Mouse (Mus musculus) hindbrain, embryonic 14.5 days (tissue): ENCODE data around the gene Grm8. TPM values are rescaled to one million over a fixed set of nuclear protein-coding genes. Genes with fewer than 3 reads are reported as not detected.

ENCODE experiments used
- ATAC-seq: fragments of 200-750 bp; cut with Nextera tagmentation; 2 replicates; pipeline ENCODE4 v1.8.0; 2017; ENCODE audit warnings: moderate number of reproducible peaks, mild to moderate bottlenecking, moderate TSS enrichment, moderate library complexity; ENCODE audit not compliant: low FRiP score
- DNase-seq: peaks from one replicate; pipeline ENCODE4 v3.0.0-alpha.2; 2015; ENCODE audit warnings: low spot score
- H3K27ac ChIP-seq: fragments of 300-500 bp; sonication (generic); 2 replicates; pipeline ENCODE4 v1.5.1; 2014; ENCODE audit warnings: mild to moderate bottlenecking, moderate library complexity
- H3K27me3 ChIP-seq: fragments of 300-500 bp; sonication (generic); 2 replicates; pipeline ENCODE4 v1.6.1; 2014; ENCODE audit warnings: mild to moderate bottlenecking, low read length, mixed read lengths; ENCODE audit not compliant: control insufficient read depth, insufficient read depth
- H3K36me3 ChIP-seq: fragments of 300-500 bp; sonication (generic); replicated peaks from 2 replicates; pipeline ENCODE4 v1.6.1; 2014; ENCODE audit not compliant: control insufficient read depth, insufficient read depth
- H3K4me1 ChIP-seq: fragments of 300-500 bp; sonication (generic); replicated peaks from 2 replicates; pipeline ENCODE4 v1.6.1; 2014; ENCODE audit warnings: antibody characterized with exemption, low read length, mixed read lengths; ENCODE audit not compliant: control insufficient read depth, insufficient read depth
- H3K4me2 ChIP-seq: fragments of 300-500 bp; sonication (generic); replicated peaks from 2 replicates; pipeline ENCODE4 v1.6.1; 2014; ENCODE audit warnings: mild to moderate bottlenecking, moderate library complexity
- H3K4me3 ChIP-seq: fragments of 300-500 bp; sonication (generic); replicated peaks from 2 replicates; pipeline ENCODE4 v1.5.1; 2014; ENCODE audit warnings: mild to moderate bottlenecking, low read length
- H3K9ac ChIP-seq: fragments of 300-500 bp; sonication (generic); 2 replicates; pipeline ENCODE4 v1.6.1; 2014
- H3K9me3 ChIP-seq: fragments of 300-500 bp; sonication (generic); 2 replicates; pipeline ENCODE4 v1.6.1; 2016; ENCODE audit warnings: low read length; ENCODE audit not compliant: control insufficient read depth
- WGBS: fragments of 180-500 bp; shearing (Covaris S2); extraction: QIAGEN DNeasy Blood & Tissue Kit; methylation state at CpG from one replicate; pipeline ENCODE4 v1.1.7; 2014; 5-methylcytosine and 5-hydroxymethylcytosine counted together
- polyA plus RNA-seq: library from polyadenylated mRNA; unstranded; fragments of >200 nt; fragmentation: Nextera tagmentation; extraction: Ambion mirVana; gene quantifications from 2 replicates; pipeline ENCODE4 v1.2.1, GENCODE M21; 2014

Gene Grm8
- polyA plus RNA-seq, 1 experiment from 2014 or later, result 11.8 TPM

DNA sequence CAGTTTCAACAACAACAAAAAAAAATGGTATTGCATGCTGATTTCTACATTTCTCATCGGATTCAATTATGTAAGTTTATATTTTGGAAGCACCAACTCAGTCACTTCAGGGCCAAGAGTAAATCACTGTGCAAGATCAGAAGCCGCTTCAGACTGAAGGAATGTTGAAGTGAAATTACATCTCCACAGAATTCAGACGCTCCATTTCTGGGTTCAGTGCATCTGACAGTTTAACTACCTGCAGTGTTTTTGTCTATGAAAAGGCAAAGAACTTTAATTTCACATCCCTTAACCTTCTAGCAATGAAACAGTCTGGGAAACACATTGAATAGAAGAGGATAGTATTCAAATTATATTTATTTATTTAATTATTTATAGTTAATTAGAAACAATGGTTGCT, 59.4 kb downstream of the Grm8 start:
- H3K9ac ChIP-seq, result no peak overlapping the region
- H3K4me2 ChIP-seq, result no peak overlapping the region
- no peaks in the 10 kb centered on the region for H3K9me3 ChIP-seq
- no peak overlapping the region for H3K27ac ChIP-seq
- ATAC-seq (no peak), DNase-seq (no peak)
- H3K4me1 ChIP-seq, result no peaks in the 10 kb centered on the region
- no peaks in the 10 kb centered on the region for H3K36me3 ChIP-seq
- H3K27me3 ChIP-seq, result no peaks in the 10 kb centered on the region
- no peak overlapping the region for H3K4me3 ChIP-seq
- 79% methylated on average over 3 of the region's 3 CpGs for WGBS

DNA sequence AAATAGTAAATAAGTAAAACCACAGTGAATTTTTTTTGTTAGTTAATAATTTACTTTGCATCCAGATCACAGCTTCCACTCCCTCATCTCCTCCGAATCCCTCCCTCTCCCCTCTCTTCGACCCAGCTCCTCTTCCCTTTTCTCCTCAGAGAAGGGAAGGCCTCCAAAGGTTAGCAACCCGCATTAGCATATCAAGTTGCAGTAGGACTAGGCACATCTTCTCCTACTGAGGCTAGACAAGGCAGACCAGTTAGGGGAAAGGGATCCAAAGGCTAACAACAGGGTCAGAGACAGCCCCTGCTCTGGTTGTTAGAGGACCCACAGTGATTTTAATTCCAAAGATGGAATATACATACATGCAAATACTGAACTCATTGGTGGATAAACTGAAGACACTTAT, 60.5 kb downstream of the Grm8 start:
- Histone ChIP-seq H3K4me2 (no peak overlapping the region), H3K27ac (no peak overlapping the region), H3K27me3 (no peaks in the 10 kb centered on the region), H3K36me3 (no peaks in the 10 kb centered on the region), H3K4me1 (no peaks in the 10 kb centered on the region), H3K9ac (no peak overlapping the region), H3K9me3 (no peaks in the 10 kb centered on the region), H3K4me3 (no peak overlapping the region)
- WGBS, result 32% methylated on average over 3 of the region's 3 CpGs
- no peak for DNase-seq
- no peak for ATAC-seq

DNA sequence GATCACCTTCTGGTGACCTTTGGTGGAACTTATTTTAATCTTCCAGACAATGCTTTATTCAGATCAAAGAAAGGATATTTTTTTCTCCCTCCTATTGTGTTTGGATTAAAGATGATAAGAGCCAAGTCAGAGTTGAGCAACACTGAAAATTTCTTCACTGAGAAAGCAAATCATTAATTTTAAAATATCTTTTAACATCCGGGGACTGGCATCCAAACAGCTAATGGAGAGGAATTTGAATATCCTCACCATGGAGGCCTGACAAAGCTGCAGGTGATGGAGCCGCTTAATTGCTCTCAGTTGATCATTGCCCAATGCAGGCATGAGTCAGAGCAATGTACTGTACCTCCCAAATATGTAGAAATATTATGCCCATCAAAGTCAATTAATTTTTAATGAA, 83.0 kb downstream of the Grm8 start:
- H3K4me1 ChIP-seq, result no peaks in the 10 kb centered on the region
- no peaks in the 10 kb centered on the region for H3K36me3 ChIP-seq
- no peaks in the 10 kb centered on the region for H3K9me3 ChIP-seq
- H3K27me3 ChIP-seq, result no peaks in the 10 kb centered on the region
- no peak overlapping the region for H3K9ac ChIP-seq
- no peak overlapping the region for H3K4me2 ChIP-seq
- DNase-seq, result no peak
- WGBS, result 71% methylated on average over 2 of the region's 2 CpGs
- no peak for ATAC-seq
- no peak overlapping the region for H3K4me3 ChIP-seq
- H3K27ac ChIP-seq, result no peak overlapping the region

DNA sequence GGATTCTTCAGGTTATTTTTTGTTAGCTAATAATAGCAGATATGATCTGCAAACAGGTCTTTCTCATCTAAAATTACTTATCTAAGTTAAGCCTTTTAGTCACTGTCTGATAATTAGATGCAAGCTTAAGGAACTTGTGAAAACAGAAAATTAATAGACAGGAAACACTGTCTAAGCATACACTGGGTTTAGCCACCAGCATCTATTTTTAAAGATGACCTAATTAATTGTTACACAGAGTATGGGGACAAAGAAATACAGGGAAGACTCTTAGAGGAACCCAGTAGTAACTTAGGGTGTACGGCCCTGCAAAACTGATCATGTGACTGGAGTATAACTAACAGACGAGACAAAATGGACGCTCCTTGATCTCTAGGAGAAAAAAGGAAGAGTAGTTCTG, 92.6 kb downstream of the Grm8 start:
- H3K4me3 ChIP-seq, result no peak overlapping the region
- no peaks in the 10 kb centered on the region for H3K9me3 ChIP-seq

DNA sequence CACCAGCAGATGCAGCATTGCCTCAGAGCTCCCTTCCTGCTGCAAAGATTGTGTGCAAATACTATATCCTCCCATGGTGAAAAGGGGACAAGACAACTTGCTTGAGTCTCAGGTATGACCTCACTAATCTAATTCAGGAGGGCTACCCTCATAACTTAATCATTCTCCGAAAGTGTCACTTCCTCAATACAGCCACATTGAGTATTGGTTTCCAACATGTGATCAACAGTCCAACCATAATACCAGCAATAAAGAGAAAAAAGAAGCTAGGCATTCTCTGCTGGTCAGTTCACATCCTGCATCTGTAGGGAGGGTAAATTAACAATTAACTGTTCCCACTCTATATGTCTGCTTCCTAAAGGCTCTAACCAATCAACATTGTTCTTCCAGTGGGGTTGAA, 94.2 kb downstream of the Grm8 start:
- WGBS, result 91% methylated on average over 1 of the region's 1 CpGs

More for the DNA sequence above, 92.6 kb downstream of the Grm8 start:
- Histone ChIP-seq H3K4me2 (no peak overlapping the region), H3K9ac (no peak overlapping the region), H3K36me3 (no peaks in the 10 kb centered on the region), H3K4me1 (no peaks in the 10 kb centered on the region), H3K27me3 (no peaks in the 10 kb centered on the region), H3K27ac (no peak overlapping the region)
- DNase-seq, result no peak
- 90% methylated on average over 3 of the region's 3 CpGs for WGBS
- no peak for ATAC-seq

DNA sequence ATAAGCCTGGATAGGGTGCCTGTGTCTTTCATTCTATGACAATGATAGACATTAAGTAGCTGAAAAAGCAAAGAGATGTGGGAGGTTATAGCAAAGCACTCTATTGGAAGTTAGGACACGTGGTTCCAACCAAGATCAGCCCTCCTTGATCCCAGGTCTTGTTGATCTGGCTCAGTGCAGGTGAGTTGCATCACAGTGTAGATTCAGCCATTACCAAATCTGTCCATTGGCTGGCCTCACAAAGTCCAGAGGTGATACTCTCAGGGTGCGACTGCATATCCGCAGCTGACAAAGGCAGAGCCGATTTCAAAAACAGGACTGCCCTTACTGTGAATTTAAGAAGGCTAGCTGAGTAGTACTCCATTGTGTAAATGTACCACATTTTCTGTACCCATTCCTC, 103.0 kb downstream of the Grm8 start:
- Histone ChIP-seq H3K9me3 (no peaks in the 10 kb centered on the region), H3K4me1 (no peaks in the 10 kb centered on the region), H3K36me3 (no peaks in the 10 kb centered on the region), H3K4me2 (no peak overlapping the region), H3K27ac (no peak overlapping the region), H3K9ac (no peak overlapping the region), H3K27me3 (no peaks in the 10 kb centered on the region), H3K4me3 (no peak overlapping the region)
- ATAC-seq, result no peak
- DNase-seq, result no peak
- WGBS, result 96% methylated on average over 4 of the region's 4 CpGs

More for the DNA sequence above, 94.2 kb downstream of the Grm8 start:
- H3K4me2 ChIP-seq, result no peak overlapping the region
- no peaks in the 10 kb centered on the region for H3K36me3 ChIP-seq
- no peak overlapping the region for H3K27ac ChIP-seq
- DNase-seq (no peak), ATAC-seq (no peak)
- no peak overlapping the region for H3K4me3 ChIP-seq
- H3K9ac ChIP-seq, result no peak overlapping the region
- no peaks in the 10 kb centered on the region for H3K9me3 ChIP-seq
- H3K4me1 ChIP-seq, result no peaks in the 10 kb centered on the region
- H3K27me3 ChIP-seq, result no peaks in the 10 kb centered on the region

DNA sequence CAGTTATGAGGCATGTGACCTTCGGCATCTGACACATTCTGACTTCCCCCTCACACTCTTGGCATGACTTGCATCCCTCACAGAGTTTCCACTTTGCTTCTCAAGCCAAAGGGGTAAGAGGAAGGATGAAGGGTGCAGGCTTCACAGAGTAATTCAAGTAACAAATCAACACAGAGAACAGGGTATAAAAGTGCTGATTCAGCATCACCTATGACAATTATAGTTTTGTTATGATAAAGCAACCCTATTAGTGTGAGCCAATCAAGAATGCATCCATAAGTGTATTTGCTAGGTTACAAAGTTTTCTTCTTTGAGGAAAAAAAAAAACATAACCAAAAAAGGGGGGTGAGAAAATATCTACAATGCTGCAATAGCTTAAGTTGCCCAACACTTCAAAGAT, 117.3 kb downstream of the Grm8 start:
- H3K9ac ChIP-seq, result no peak overlapping the region
- DNase-seq (no peak), ATAC-seq (no peak)
- WGBS, result 77% methylated on average over 1 of the region's 1 CpGs
- H3K4me3 ChIP-seq, result no peak overlapping the region
- H3K4me2 ChIP-seq, result no peak overlapping the region
- H3K27me3 ChIP-seq, result no peaks in the 10 kb centered on the region
- no peaks in the 10 kb centered on the region for H3K9me3 ChIP-seq
- no peak overlapping the region for H3K27ac ChIP-seq
- H3K36me3 ChIP-seq, result no peaks in the 10 kb centered on the region
- no peaks in the 10 kb centered on the region for H3K4me1 ChIP-seq

DNA sequence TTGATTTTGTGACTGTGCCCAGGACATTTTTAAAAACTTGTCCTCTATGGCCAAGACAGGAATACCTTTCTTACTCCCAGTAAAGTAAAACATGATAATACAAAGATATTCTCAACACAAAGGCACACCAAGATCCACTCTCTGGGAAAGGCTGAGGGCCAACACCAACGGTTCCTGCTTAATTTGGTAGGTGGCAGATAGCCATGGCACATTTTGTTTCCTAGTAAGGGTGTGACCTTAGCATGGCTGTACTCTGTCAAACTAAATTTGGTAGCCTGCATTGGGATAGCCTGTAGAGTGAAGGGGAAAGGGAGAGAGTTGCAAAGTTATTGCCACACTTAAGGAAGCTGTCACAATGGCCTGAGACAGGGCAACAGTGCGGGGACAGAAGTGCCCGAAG, 128.0 kb downstream of the Grm8 start:
- Histone ChIP-seq H3K4me2 (no peak overlapping the region), H3K9ac (no peak overlapping the region), H3K36me3 (no peaks in the 10 kb centered on the region), H3K27ac (no peak overlapping the region), H3K27me3 (no peaks in the 10 kb centered on the region), H3K4me3 (no peak overlapping the region), H3K9me3 (no peaks in the 10 kb centered on the region), H3K4me1 (no peaks in the 10 kb centered on the region)
- DNase-seq (no peak), ATAC-seq (no peak)
- WGBS, result 92% methylated on average over 3 of the region's 3 CpGs

DNA sequence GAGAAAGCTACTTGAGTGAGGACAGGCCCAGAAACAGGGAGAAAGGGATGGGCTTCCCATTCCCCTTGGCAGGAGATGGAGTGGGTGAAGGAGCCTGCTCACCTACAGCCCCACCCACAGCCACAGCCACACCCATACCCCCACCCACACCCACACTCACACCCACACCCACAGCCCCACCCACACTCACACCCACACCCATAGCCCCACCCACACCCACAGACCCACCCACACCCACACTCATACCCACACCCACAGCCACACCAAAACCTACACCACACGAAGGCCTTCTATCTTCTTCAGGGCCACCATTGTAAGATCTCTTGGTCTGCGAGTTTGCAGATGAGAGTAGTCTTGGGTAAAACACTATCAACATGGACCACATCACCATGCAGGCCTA, 137.7 kb downstream of the Grm8 start:
- H3K4me1 ChIP-seq, result no peaks in the 10 kb centered on the region
- no peaks in the 10 kb centered on the region for H3K36me3 ChIP-seq
- H3K27me3 ChIP-seq, result no peaks in the 10 kb centered on the region
- no peak overlapping the region for H3K9ac ChIP-seq
- no peak overlapping the region for H3K27ac ChIP-seq
- 96% methylated on average over 2 of the region's 2 CpGs for WGBS
- DNase-seq (no peak), ATAC-seq (no peak)
- no peak overlapping the region for H3K4me2 ChIP-seq
- no peaks in the 10 kb centered on the region for H3K9me3 ChIP-seq
- H3K4me3 ChIP-seq, result no peak overlapping the region

DNA sequence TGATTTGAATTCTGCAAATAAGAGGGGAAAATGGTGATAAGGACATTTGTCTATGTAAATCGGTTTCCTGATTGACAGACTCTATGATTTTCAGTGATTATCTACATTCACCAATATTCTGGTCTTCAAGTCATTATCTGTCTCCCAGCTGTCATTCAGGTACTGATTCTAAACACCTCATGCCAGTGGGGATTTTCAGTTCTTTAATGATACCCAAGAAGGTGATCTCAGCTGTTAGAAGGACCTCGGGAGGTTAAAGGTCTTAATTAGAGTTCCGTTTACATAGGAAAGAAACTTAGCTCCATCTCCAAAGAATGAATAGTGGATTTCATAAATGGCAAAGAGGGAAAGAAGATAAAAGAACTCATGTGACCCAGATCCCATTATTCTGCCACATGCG, 143.7 kb downstream of the Grm8 start:
- no peaks in the 10 kb centered on the region for H3K36me3 ChIP-seq
- no peaks in the 10 kb centered on the region for H3K9me3 ChIP-seq
- DNase-seq (no peak), ATAC-seq (no peak)
- no peaks in the 10 kb centered on the region for H3K4me1 ChIP-seq
- no peak overlapping the region for H3K4me2 ChIP-seq
- 79% methylated on average over 4 of the region's 4 CpGs for WGBS
- no peaks in the 10 kb centered on the region for H3K27me3 ChIP-seq
- H3K4me3 ChIP-seq, result no peak overlapping the region
- H3K9ac ChIP-seq, result no peak overlapping the region
- no peak overlapping the region for H3K27ac ChIP-seq
